Mouse (Mus musculus) gastrocnemius, postnatal 4 days (tissue): ENCODE measurements at regions not wholly inside any gene's neighbourhood (a gene's known extent, or its start where the extent isn't known, plus 50 kb on each side); places are given as distances from the start of the nearest gene placed in this dataset.
"Not testable (repeated sequence)": the region's sequence is repeated elsewhere in the genome, so short reads cannot be mapped to it uniquely, and the experiment has no call there.

Experiments used
- DNase-seq, 2 experiments: peaks; one replicate each; pipeline ENCODE4 v3.0.0; 2021 to 2022; ENCODE audit warnings: low spot score in 2 of 2, mixed read lengths in 2 of 2

GRCm38 (mm10) chr12:56064183-56064582, 228.1 kb downstream of the Brms1l start:
- no peak for DNase-seq

- no peak for DNase-seq
Measured at GRCm38 (mm10) chr12:56058876-56059275, 222.8 kb downstream of the Brms1l start.

GRCm38 (mm10) chr12:56058463-56058862, 222.3 kb downstream of the Brms1l start:
- DNase-seq, result peak; percentile 65 to 78

- no peak for DNase-seq
Measured at GRCm38 (mm10) chr12:56055382-56055781, 219.3 kb downstream of the Brms1l start.

- no peak for DNase-seq
Measured at GRCm38 (mm10) chr12:56046050-56046449, 209.9 kb downstream of the Brms1l start.

GRCm38 (mm10) chr12:56020954-56021514, 184.9 kb downstream of the Brms1l start:
- no peak for DNase-seq

GRCm38 (mm10) chr12:56020547-56020946, 184.4 kb downstream of the Brms1l start:
- no peak for DNase-seq

GRCm38 (mm10) chr12:56009976-56010375, 173.9 kb downstream of the Brms1l start:
- no peak for DNase-seq

GRCm38 (mm10) chr12:56005846-56006245, 169.7 kb downstream of the Brms1l start:
- DNase-seq, result no peak

GRCm38 (mm10) chr12:56005321-56005720, 169.2 kb downstream of the Brms1l start:
- DNase-seq, result no peak

- DNase-seq, result no peak
Measured at GRCm38 (mm10) chr12:56004479-56004878, 168.4 kb downstream of the Brms1l start.

GRCm38 (mm10) chr12:56003561-56003960, 167.4 kb downstream of the Brms1l start:
- no peak for DNase-seq

GRCm38 (mm10) chr12:55996585-55997377, 160.7 kb downstream of the Brms1l start:
- DNase-seq, result no peak

- no peak for DNase-seq
Measured at GRCm38 (mm10) chr12:55983565-55984351, 147.6 kb downstream of the Brms1l start.

GRCm38 (mm10) chr12:55983128-55983527, 147.0 kb downstream of the Brms1l start:
- no peak for DNase-seq

GRCm38 (mm10) chr12:55974262-55974661, 138.1 kb downstream of the Brms1l start:
- DNase-seq, result no peak

GRCm38 (mm10) chr12:55959319-55959718, 123.2 kb downstream of the Brms1l start:
- not testable (repeated sequence) for DNase-seq

- DNase-seq, result no peak
Measured at GRCm38 (mm10) chr12:55940566-55940965, 104.4 kb downstream of the Brms1l start.

GRCm38 (mm10) chr12:55939281-55940142, 103.4 kb downstream of the Brms1l start:
- no peak for DNase-seq

GRCm38 (mm10) chr12:55934172-55934571, 98.0 kb downstream of the Brms1l start:
- DNase-seq, result no peak

GRCm38 (mm10) chr12:55933417-55933816, 97.3 kb downstream of the Brms1l start:
- no peak for DNase-seq
